Mouse (Mus musculus): ENCODE data around the gene Mroh7. TPM values are rescaled to one million over a fixed set of nuclear protein-coding genes. Genes with fewer than 3 reads are reported as not detected.
A peak's percentile ranks its signal among the peaks of the same experiment; 100 is the strongest.

Gene Mroh7
- total RNA-seq, 2 experiments from 2014 or later: 0.16 to 1.1 TPM

- no peak for DNase-seq
Measured at GRCm38 (mm10) chr4:106693841-106694430, 36.8 kb downstream of the Mroh7 start.

DNA sequence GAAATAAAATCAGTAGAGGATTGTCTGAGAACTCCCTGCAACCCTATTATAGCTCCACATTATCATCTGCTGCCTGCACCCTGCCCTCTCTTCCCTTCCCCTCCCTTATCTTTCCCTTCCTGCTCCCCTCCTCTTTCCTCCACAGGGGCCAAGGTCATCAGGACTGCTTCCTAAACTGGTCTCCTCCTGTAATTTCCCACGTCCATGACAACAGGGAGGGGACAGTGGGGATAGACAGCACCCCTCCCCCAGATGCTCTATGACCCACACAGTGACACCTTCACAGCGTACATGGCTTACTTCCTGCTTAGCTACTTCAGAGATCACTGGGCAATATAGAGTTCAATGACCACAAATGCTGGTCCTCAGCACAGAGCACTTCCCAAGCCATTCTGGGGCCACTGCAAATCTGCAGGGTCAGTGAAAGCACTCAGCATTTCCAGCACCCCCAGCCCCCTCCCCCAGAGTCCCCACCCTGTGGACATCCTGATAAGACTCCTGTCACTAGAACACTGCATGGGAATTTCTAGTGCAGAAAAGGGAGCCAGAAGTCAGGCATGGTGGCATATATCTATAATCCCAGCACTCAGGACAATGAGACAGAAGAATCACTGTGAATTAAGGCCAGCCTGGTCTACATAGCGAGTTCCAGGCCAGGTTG lies 42.0 kb downstream of the Mroh7 start:
- DNase-seq: no peak

- no peak for DNase-seq
Measured at GRCm38 (mm10) chr4:106680955-106681354, 49.8 kb downstream of the Mroh7 start.

DNA sequence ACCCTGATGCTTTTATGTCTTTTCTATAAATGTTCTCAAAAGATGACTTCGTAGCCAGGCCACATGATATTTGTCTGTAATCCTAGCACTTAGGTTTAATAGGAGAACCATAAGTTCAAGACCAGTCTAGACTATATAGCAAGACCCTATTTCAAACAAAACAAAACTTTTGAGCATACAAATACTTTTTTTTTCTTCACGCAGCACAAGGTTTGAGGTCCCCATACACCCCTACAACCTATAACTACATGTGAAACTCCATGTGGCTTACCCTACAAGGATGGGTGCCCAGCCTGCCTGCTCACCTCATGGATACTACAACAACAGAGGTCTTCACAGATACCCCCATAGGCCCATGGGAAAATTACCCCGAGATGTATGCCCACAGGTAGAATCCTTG lies 51.6 kb downstream of the Mroh7 start:
- DNase-seq: no peak

DNA sequence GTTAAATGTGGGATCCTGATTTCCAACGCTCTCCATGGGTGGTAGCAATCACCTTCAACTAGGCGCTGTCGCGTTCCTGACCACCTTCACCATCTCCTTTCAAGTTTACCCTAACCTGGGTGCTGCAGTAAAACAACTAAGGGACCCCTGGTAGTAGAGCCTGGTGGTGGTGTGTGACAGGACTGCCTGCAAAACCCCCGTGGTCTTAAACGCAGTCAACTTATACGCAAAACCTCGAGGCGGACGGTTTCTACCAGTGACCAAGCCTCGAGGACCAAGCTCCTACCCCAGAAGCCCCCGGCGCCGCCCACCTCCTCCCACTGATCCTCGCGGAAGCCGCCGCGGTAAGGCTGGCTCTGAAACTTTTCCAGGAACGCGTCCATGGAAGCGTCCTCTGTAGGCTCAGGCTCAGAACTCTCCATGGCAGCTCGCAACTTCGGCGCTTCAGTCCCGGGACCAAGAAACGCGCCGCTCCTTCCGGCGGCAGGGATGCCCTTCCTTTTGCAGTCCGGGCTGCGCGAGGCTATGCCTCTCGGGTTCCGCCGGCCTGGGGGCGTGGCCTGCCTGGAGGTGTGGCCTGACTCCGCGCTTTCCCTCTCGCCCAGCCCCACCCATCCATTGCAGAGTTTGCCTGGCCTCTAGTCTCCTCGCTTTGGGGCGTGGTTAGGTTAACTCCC lies 52.1 kb downstream of the Mroh7 start, which contains the start of gene Ttc4:
TSS of gene Ttc4 (minus strand) at position 503 of the 677 bp plus-strand sequence.
- peak; percentile 94 for DNase-seq

- DNase-seq: no peak
Measured at GRCm38 (mm10) chr4:106676749-106677148, 54.0 kb downstream of the Mroh7 start.

DNA sequence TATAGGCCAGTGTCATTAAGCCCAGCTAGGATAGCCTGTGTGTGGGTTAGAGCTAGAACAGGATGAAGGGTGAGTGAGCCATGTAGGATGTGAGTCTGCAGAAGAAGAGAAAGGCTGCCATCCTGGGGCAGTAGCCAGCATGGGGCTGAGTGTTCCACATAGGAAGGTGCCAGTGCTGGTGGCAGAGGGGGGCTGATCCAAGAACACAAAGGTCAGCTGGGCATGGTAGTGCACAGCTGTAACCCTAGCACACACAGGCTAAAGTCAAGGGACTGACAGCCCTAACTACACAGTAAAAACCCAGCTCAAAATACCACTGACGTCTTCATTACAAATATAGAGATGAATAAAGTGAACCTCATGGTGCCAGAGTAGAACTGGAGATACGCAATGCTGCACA lies 64.2 kb downstream of the Mroh7 start:
- no peak for DNase-seq

- no peak for DNase-seq
Measured at GRCm38 (mm10) chr4:106665673-106666072, 65.1 kb downstream of the Mroh7 start.

GRCm38 (mm10) chr4:106665269-106665668 lies 65.5 kb downstream of the Mroh7 start:
- DNase-seq: no peak

DNA sequence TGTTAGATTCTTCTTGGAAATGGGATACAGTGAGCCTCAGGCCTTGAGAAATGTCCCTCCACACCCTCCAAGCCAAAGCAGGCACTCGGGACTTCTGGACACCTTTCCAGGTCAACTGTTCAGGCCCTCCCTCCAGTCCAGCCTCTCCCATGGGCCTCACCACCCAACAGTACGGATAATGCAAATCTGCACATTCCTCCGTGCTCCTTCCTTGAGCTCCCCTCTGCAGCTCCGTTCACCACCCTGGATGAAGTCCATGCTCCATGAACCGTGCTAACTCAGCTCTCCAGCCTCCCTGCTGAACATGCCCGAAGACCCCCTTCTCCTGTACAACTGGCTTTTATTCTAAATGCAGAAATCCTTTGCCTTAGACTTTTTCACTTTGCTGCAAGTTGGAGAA lies 66.0 kb downstream of the Mroh7 start:
- no peak for DNase-seq

DNA sequence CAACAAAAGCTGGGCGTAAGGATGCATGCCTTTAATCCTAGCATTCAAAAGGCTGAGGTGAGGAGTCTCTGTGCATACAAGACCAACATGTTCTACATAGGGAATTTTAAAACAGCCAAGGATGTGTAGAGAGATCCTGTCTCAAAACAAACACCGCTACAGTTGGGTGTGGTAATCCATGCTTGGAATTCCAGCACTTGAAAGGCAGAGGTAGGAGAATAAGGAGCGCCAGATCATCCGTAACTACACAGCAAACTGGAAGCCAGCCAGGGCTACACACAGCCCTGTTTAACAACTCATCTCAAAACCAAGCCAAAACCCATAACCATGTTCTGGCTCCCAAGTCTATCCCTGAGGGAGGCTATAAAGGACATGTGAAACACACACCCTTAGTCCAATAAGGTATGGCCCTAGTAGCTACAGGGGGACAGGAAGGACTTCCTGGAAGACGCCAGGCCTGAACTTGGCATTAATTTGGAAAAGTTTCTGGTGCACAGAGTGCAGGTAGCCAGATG lies 66.7 kb downstream of the Mroh7 start:
- DNase-seq: no peak

DNA sequence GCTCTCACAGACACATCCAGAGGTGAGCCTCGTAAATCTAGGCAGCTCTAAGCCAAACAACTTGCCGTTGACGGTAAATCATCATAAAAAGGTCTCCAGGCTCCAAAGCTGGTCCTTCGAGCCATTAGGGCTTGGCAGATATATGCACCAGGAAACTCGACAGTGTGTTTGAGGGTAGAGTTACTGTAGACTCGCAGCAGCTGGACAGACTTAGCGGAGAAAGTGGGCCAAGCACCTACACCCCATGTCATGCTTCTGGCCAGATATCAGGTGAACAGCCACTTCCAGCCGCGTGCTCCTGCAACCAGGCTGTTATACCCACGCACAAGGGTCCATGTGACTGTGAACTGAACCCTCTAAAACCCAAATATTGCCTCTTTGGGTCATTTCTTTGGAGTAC lies 75.0 kb downstream of the Mroh7 start:
- DNase-seq: no peak

GRCm38 (mm10) chr4:106653051-106653450 lies 77.7 kb downstream of the Mroh7 start:
- no peak for DNase-seq

GRCm38 (mm10) chr4:106652546-106652945 lies 78.2 kb downstream of the Mroh7 start:
- DNase-seq: no peak

DNA sequence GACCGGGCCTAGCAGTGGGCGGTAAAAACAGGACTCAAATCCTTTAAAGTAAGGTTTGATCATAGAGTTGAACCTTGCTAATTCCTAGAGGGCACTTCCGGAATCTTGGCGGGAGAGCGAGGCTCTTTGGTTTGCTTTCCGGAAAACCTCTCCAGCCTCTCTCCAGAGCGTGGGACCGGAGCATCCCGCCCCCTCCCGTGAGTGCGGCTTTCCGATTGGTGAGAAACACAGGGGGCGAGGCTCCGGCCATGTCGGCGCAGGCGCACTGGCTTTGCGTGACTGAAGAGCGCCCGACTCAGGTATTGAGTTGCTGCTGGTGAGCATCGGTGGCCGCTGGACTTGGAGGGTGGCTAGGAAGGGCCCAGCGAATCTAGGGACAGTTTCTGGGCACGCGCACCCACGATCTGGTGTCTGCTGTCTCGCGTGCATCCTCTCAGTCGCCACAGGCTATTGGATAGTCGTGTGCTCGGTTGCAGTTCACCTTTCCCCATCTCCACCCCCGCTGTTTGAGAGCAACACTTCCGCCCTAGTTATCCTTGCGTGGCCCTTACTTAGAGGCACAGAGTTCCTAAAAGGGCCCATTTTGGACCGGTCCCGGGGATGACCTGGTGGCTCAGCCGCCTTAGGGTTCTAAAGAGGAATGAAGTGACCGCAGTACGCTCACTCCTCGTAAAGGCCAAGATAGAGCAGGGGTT lies 79.7 kb downstream of the Mroh7 start, which contains the start of gene Pars2:
TSS of gene Pars2 (plus strand) at position 237 of the 695 bp plus-strand sequence.
- peak; percentile 98 for DNase-seq

DNA sequence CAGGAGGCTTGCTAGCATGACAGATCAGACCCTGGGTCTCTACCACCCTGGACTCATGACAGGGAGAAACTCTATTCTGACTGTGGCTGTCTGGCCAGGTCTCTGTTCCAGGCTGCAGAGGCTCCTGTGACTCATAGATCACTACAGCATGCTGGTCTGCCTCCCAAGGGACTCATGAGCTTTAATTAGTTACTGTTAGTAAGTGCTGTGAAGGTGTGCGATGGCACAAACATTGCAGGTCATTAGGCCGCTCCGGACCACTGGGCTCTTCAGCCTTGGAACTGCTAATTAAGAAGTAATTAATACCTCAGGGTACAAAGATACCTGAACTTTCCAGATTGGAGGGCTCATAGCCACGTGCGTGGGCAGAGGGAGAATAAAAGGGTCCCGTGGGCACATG lies 83.6 kb downstream of the Mroh7 start:
- no peak for DNase-seq

DNA sequence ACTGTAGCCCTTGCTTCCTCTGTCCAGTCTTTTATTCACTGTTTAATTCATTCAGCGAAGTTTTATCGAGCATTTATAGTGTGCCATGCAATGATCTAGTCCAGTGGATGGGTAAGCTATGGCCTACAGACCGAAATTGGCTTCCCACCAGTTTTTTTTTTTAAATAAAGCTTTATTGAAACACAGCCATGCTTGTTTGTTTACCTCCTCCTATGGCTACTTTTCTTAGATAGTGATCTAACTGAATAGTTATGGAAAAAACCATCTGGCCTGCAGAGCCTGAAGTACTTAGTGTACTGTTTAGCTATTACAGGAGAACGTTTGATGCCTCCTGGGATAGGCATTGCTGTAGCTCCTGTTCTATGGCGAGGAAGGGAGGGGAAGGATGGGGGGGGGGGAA lies 84.9 kb downstream of the Mroh7 start:
- DNase-seq: no peak

- DNase-seq: no peak
Measured at GRCm38 (mm10) chr4:106644218-106644610, 86.5 kb downstream of the Mroh7 start.

DNA sequence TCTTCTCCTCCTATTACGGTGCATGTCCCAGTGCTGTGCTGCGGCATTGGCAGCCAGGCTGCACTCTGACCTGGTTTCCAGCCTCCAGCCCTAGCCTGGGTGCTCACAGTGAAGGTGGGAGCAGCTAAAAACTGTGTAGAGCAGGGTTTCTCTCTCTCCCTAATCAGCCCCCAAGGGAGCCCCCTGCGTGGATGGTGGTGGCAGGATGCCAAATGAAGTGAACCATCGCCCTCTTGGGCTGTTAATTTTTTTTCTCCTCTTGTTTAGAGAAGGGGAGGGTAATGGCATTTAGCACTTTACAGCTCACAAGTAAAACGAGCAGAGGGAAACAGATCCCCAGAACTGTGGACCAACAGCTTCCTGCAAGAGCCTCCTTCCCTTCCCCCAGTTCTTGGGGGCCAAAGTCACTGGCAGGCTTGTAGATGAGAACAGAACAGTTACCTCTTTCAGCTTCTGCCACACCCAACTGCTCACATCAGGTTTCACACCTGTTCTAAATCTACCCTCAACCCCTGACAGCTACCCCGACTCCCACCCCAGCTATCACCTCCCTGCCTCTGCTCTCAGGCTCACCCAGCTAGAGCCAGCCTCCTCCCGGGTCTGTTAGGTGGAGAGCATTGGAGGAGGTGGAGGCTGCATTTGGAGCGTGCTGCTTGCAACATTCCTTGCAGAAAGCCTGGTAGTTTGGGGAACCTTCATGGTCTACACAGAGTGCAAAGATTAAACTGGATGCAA lies 87.1 kb downstream of the Mroh7 start:
- DNase-seq: peak; percentile 21

- DNase-seq: no peak
Measured at GRCm38 (mm10) chr4:106634086-106634479, 96.6 kb downstream of the Mroh7 start.

DNA sequence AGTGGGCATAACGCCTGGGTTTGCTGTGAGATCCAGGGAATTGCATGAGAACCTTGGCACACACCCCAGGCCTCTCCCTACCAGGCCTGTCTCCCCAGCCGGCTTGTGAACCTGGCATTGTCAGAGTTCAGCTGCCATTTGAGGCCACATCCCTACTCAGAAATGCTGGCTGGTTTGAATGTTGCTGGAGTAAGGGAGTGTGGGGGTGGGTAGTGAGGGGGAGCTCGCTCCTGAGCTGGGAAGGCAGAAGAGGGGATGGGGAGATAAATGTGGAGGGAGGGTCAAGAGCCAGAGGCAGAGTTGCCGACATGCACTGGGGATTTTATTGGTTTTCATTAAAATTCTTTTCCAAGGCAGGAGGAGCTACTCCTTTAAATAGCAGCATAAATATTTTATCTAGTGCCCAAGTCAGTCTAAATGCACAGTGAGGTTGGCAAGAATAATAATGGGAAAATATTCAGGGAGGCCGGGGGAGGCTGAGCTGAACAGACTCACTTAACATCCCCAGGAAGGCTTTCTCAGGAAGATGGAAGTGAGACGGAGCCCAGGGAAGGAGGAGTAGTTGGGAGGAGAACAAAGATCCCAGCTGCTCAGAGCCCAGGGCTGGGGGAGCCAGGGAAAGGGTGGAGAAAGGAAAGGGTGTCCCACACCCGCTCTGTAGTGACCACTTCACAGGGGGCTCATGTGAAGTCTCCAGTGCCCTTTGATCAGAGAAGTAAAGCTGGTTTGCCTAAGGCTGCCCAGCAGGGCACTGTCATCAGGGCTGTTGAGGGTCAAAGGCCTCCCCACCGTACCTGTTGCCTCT lies 97.2 kb downstream of the Mroh7 start:
- DNase-seq: no peak

All from heart, postnatal 4 days (tissue).